Mouse (Mus musculus): ENCODE data around the gene Rpl10-ps3. TPM values are rescaled to one million over a fixed set of nuclear protein-coding genes. Genes with fewer than 3 reads are reported as not detected.

Rpl10-ps3 gene
- polyA plus RNA-seq, 1 experiment from 2014 or later: 77.9 TPM

DNA sequence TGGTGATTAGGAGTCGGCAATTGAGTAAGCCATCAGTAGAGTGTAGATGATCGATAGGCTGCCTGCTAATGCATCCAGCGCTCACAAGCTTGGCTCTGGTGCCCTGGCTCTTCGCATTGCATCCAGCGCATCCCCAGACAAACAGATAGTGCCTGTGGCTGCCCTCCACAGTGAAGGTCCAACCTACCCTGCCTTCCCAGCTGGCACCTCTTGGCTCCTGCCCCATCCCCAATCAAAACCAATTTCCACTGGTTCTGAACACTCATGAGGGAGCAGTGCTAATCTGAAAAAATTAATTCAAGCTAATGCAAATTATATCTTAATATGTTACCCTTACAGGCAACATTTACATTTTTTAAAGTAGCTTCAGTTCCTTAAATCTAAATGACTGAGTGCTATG is 25.3 kb downstream of the Rpl10-ps3 start:
- Histone ChIP-seq H3K27ac (ENCODE audit: low read length) (no peak overlapping the region; the same call in 1 of the 2 replicates), H3K4me2 (ENCODE audit: low read length) (no peak overlapping the region), H3K4me1 (ENCODE audit: control insufficient read depth, insufficient read depth, low read length) (no peaks in the 10 kb centered on the region), H3K9me3 (replicated peaks; ENCODE audit: control insufficient read depth, low read length, poor library complexity, severe bottlenecking) (no peaks in the 10 kb centered on the region), H3K36me3 (ENCODE audit: control insufficient read depth, insufficient read depth, low read length) (no peaks in the 10 kb centered on the region), H3K27me3 (ENCODE audit: control insufficient read depth, insufficient read depth, low read depth, low read length) (no peaks in the 10 kb centered on the region), H3K4me3 (ENCODE audit: low read depth, low read length) (no peak overlapping the region), H3K9ac (ENCODE audit: low read depth, low read length) (no peak overlapping the region)
- ATAC-seq: no peak
- WGBS: 88% methylated on average over 5 of the region's 5 CpGs

DNA sequence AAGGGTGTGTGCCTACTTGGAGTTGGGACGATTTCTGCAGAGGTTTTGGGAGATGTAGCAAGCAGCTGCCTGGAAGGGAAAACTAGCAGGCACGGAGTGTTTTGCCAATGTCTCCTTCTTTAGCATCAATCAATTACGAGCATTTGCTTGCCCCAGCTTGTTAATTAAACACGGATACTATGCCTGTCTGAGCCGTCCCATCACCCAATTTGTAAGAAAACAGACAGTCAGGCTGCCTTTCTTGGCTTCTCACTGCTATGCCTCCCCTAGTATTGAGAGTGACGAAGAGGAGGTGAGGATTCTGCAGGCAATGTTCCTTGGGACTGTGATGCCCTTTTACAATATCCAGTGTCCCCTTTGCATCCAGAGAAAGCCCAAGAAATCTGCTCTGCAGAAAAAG is 27.5 kb downstream of the Rpl10-ps3 start:
- WGBS: 72% methylated on average over 6 of the region's 6 CpGs
- Histone ChIP-seq H3K4me2 (ENCODE audit: low read length) (no peak overlapping the region), H3K36me3 (ENCODE audit: control insufficient read depth, insufficient read depth, low read length) (no peaks in the 10 kb centered on the region), H3K27me3 (ENCODE audit: control insufficient read depth, insufficient read depth, low read depth, low read length) (no peaks in the 10 kb centered on the region), H3K27ac (ENCODE audit: low read length) (no peak overlapping the region), H3K4me3 (ENCODE audit: low read depth, low read length) (no peak overlapping the region), H3K9ac (ENCODE audit: low read depth, low read length) (no peak overlapping the region), H3K9me3 (replicated peaks; ENCODE audit: control insufficient read depth, low read length, poor library complexity, severe bottlenecking) (no peaks in the 10 kb centered on the region), H3K4me1 (ENCODE audit: control insufficient read depth, insufficient read depth, low read length) (no peaks in the 10 kb centered on the region)
- no peak for ATAC-seq

DNA sequence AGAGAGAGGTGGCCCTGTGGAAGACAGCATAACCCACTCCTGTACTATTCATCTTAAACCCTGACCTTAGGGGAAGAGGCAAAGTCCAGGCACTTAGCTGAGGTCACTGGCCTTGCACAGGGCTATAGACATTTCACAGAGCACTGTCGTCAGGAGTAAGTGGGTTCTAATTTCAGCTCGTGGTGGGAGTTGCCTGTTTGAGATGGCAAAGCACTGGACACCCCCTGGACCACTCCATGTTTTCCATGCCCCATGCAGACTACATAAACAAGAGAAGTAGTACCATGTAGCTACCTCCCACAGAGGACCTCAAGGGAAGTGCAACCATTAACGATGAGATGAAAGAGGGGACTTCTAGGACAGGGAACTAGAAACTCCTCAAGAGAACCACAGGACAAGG is 29.1 kb downstream of the Rpl10-ps3 start:
- Histone ChIP-seq H3K27me3 (ENCODE audit: control insufficient read depth, insufficient read depth, low read depth, low read length) (no peaks in the 10 kb centered on the region), H3K36me3 (ENCODE audit: control insufficient read depth, insufficient read depth, low read length) (no peaks in the 10 kb centered on the region), H3K4me1 (ENCODE audit: control insufficient read depth, insufficient read depth, low read length) (no peaks in the 10 kb centered on the region), H3K4me3 (ENCODE audit: low read depth, low read length) (no peak overlapping the region), H3K9ac (ENCODE audit: low read depth, low read length) (no peak overlapping the region), H3K4me2 (ENCODE audit: low read length) (no peak overlapping the region), H3K27ac (ENCODE audit: low read length) (no peak overlapping the region), H3K9me3 (replicated peaks; ENCODE audit: control insufficient read depth, low read length, poor library complexity, severe bottlenecking) (no peaks in the 10 kb centered on the region)
- WGBS: 67% methylated on average over 3 of the region's 3 CpGs
- no peak for ATAC-seq

DNA sequence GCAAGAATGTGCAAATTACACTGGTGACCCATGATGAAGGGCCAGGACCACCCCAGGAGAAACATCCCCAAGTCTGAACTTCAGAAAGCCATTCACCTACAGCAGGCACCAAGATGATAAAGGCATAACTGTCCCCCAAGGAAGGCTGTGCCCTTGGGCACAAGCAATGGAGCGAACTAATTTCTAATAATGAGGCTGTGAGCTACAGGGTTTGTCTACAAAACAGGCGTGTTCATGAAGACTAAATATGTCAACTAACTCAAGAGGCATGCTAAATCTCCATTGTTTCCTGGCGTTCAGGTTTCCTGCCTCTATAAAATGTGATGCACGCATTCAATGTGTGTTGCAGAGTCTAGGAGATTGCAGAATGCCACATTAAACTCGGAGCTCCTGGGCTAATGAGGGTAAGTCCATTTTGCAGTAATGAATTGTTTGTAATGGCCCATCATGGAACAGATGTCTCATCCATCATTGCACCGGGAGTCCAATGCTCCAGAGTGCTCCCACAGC is 33.7 kb downstream of the Rpl10-ps3 start:
- ATAC-seq: no peak
- Histone ChIP-seq H3K9ac (ENCODE audit: low read depth, low read length) (no peak overlapping the region), H3K27me3 (ENCODE audit: control insufficient read depth, insufficient read depth, low read depth, low read length) (no peaks in the 10 kb centered on the region), H3K9me3 (replicated peaks; ENCODE audit: control insufficient read depth, low read length, poor library complexity, severe bottlenecking) (no peaks in the 10 kb centered on the region), H3K27ac (ENCODE audit: low read length) (no peak overlapping the region), H3K4me3 (ENCODE audit: low read depth, low read length) (no peak overlapping the region), H3K36me3 (ENCODE audit: control insufficient read depth, insufficient read depth, low read length) (no peaks in the 10 kb centered on the region), H3K4me1 (ENCODE audit: control insufficient read depth, insufficient read depth, low read length) (peaks cover 5% of the 10 kb centered on the region), H3K4me2 (ENCODE audit: low read length) (no peak overlapping the region)
- WGBS: 70% methylated on average over 6 of the region's 6 CpGs

DNA sequence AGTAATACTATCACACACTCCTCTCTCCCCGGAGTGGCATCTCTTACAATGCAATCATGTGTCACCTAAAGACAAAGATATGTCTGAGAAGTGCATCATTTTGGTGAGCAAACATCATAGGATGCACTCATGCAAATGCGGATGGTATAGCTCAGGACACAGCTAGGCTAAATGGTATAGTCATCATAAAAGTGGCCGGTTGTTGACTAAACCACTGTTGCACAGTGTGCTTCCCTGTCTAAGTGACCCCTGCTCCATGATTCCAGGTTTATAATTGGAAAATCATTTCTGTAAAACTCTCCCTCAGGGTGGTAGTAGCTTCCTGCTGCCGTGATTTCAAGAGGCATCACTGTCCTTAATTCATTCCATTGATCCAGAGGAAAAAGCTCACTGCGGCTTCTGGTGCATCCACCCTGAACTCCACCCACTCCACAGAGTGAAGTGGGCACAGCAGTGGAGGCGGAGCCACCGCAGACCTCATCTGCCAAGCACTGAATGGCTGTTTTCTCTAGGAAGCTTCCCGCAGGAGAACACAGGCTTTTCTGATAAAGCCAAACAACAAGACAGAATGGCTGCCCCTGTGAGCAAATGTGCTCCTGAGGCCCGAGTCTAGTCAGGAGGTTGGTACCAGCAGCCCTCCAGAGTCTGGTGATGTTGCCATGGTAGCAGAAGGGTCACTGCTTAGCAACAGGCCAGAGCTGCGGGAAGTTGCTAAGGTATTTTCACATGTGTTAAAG is 38.9 kb downstream of the Rpl10-ps3 start:
- no peaks in the 10 kb centered on the region for H3K27me3 ChIP-seq (ENCODE audit: control insufficient read depth, insufficient read depth, low read depth, low read length)
- 0 out of 2 replicates have a peak overlapping the region, but pooled peaks have one; percentile 22 for H3K9ac ChIP-seq (ENCODE audit: low read depth, low read length)
- peak overlapping the region; percentile 89 for H3K27ac ChIP-seq (ENCODE audit: low read length)
- H3K4me2 ChIP-seq (ENCODE audit: low read length): 0 out of 2 replicates have a peak overlapping the region, but pooled peaks have one; percentile 13
- H3K9me3 ChIP-seq (replicated peaks; ENCODE audit: control insufficient read depth, low read length, poor library complexity, severe bottlenecking): no peaks in the 10 kb centered on the region
- ATAC-seq: peak; percentile 94
- peaks cover 26% of the 10 kb centered on the region for H3K4me1 ChIP-seq (ENCODE audit: control insufficient read depth, insufficient read depth, low read length)
- H3K36me3 ChIP-seq (ENCODE audit: control insufficient read depth, insufficient read depth, low read length): no peaks in the 10 kb centered on the region
- 34% methylated on average over 10 of the region's 10 CpGs for WGBS
- H3K4me3 ChIP-seq (ENCODE audit: low read depth, low read length): no peak overlapping the region

DNA sequence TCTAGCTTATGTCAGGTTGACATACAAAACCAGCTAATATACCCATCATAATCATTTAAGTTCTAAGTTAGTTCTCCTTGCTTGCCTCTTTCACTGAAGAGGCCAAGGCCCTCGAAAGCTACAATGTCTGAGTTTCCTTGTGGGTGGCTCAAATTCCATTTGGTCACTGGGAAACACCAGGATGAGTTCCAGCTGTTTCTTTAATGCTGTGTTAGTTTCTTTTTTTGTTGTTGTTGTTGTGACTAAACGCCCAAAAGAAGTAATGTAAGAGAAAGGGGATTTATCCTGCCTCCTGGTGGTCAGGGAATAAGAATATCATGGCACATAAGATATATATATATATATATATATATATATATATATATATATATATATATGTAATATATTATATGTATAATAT is 39.7 kb downstream of the Rpl10-ps3 start:
- Histone ChIP-seq H3K27me3 (ENCODE audit: control insufficient read depth, insufficient read depth, low read depth, low read length) (no peaks in the 10 kb centered on the region), H3K36me3 (ENCODE audit: control insufficient read depth, insufficient read depth, low read length) (no peaks in the 10 kb centered on the region), H3K4me1 (ENCODE audit: control insufficient read depth, insufficient read depth, low read length) (peaks cover 26% of the 10 kb centered on the region), H3K27ac (ENCODE audit: low read length) (peak overlapping the region; percentile 89), H3K9me3 (replicated peaks; ENCODE audit: control insufficient read depth, low read length, poor library complexity, severe bottlenecking) (no peaks in the 10 kb centered on the region), H3K9ac (ENCODE audit: low read depth, low read length) (no peak overlapping the region), H3K4me2 (ENCODE audit: low read length) (no peak overlapping the region), H3K4me3 (ENCODE audit: low read depth, low read length) (no peak overlapping the region)
- WGBS: 81% methylated on average over 2 of the region's 2 CpGs
- ATAC-seq: no peak

DNA sequence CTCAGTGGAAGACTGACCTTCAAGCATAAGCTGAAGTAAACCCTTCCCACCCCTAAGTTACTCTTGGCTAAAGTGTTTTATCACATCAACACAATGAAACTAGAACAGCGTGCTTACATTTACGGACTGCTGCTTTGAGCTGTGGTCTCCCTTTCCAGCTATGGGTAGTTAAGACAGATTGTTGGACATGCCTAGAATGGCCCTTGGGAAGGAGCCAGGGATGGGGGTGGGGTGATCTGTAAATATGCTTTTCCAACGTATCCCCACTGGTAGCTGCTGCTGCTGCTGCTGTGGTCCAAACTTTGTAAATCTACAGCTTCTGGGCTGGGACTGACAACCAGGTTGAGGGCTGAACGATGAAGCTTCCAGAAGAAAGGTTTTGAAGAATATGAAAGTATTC is 40.8 kb downstream of the Rpl10-ps3 start:
- Histone ChIP-seq H3K36me3 (ENCODE audit: control insufficient read depth, insufficient read depth, low read length) (no peaks in the 10 kb centered on the region), H3K4me2 (ENCODE audit: low read length) (no peak overlapping the region), H3K9me3 (replicated peaks; ENCODE audit: control insufficient read depth, low read length, poor library complexity, severe bottlenecking) (no peaks in the 10 kb centered on the region), H3K27ac (ENCODE audit: low read length) (no peak overlapping the region), H3K27me3 (ENCODE audit: control insufficient read depth, insufficient read depth, low read depth, low read length) (no peaks in the 10 kb centered on the region), H3K9ac (ENCODE audit: low read depth, low read length) (no peak overlapping the region), H3K4me3 (ENCODE audit: low read depth, low read length) (no peak overlapping the region), H3K4me1 (ENCODE audit: control insufficient read depth, insufficient read depth, low read length) (peaks cover 26% of the 10 kb centered on the region)
- WGBS: 74% methylated on average over 4 of the region's 4 CpGs
- no peak for ATAC-seq

DNA sequence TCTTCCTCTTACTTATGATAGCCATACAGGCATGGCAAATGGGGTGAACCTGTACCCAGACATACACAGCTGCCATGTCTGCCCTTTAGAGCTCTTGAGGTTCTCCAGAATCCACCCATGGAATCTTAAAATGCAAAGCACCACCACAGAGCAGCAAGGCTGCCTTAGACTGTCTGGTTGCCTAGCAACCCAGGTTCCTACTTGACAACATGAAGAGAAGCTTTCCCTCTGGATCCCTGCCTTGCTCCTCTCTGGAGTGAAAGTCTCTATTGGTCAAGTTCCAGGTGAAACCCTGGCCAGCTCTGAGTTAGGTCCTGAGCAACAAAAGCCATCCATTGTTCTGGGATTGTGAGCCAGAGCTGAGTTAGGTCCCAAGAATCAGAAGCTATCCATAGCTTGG is 43.0 kb downstream of the Rpl10-ps3 start:
- H3K4me2 ChIP-seq (ENCODE audit: low read length): no peak overlapping the region
- no peak overlapping the region for H3K9ac ChIP-seq (ENCODE audit: low read depth, low read length)
- no peaks in the 10 kb centered on the region for H3K9me3 ChIP-seq (replicated peaks; ENCODE audit: control insufficient read depth, low read length, poor library complexity, severe bottlenecking)
- ATAC-seq: peak; percentile 57; the same call in 1 of the 2 replicates
- H3K27me3 ChIP-seq (ENCODE audit: control insufficient read depth, insufficient read depth, low read depth, low read length): no peaks in the 10 kb centered on the region
- H3K4me1 ChIP-seq (ENCODE audit: control insufficient read depth, insufficient read depth, low read length): peaks cover 26% of the 10 kb centered on the region
- no peak overlapping the region for H3K4me3 ChIP-seq (ENCODE audit: low read depth, low read length)
- H3K27ac ChIP-seq (ENCODE audit: low read length): peak overlapping the region; percentile 72
- no peaks in the 10 kb centered on the region for H3K36me3 ChIP-seq (ENCODE audit: control insufficient read depth, insufficient read depth, low read length)

DNA sequence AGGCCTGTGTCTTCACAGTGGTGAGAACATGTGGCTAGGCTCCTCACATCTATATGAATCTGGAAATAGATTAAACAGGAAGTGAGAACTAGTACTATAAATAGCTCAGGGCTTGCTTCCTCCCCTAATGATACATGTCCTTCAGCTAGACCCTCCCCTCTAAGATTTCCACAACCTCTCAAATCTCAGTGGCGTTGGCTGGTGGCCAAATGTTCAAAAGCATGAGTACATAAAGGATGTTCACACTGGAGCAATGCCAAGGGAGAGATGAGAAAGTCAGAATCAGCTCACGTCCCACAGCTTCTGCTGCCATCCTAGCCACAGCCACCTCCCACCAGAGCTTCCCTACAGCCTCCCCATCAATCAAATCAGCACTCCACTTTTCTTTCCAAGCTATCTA is 46.4 kb downstream of the Rpl10-ps3 start:
- H3K9me3 ChIP-seq (replicated peaks; ENCODE audit: control insufficient read depth, low read length, poor library complexity, severe bottlenecking): no peaks in the 10 kb centered on the region
- H3K4me1 ChIP-seq (ENCODE audit: control insufficient read depth, insufficient read depth, low read length): peaks cover 10% of the 10 kb centered on the region
- no peaks in the 10 kb centered on the region for H3K36me3 ChIP-seq (ENCODE audit: control insufficient read depth, insufficient read depth, low read length)
- 67% methylated on average over 2 of the region's 2 CpGs for WGBS
- no peak overlapping the region for H3K9ac ChIP-seq (ENCODE audit: low read depth, low read length)
- H3K4me2 ChIP-seq (ENCODE audit: low read length): no peak overlapping the region
- ATAC-seq: no peak
- H3K4me3 ChIP-seq (ENCODE audit: low read depth, low read length): no peak overlapping the region
- H3K27ac ChIP-seq (ENCODE audit: low read length): no peak overlapping the region
- no peaks in the 10 kb centered on the region for H3K27me3 ChIP-seq (ENCODE audit: control insufficient read depth, insufficient read depth, low read depth, low read length)

Measured in midbrain, embryonic 16.5 days (tissue).